ENCODE assay signal across 31 mouse cellular contexts in the genomic region with DNA sequence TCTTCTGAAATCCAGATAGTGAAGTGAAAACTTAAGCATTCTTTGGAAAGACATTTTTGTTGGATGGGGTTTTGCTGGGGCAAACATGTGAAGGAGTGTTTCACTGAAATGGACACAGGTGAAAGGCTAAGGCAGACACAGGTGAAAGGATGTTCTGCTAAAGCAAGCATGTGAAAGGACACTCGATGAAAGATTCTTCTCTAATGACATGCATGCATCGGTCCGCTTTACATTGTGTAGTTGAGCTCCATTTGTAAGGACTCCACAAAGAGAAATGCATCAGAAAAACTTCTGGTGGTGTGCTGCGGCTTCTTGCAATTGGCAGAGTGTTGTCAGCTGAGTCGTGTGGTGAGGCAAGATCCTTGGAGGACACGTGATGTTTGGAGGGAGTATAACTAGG.
"Had no signal": no experiment of that assay in that cellular context is flagged by ENCODE, and none has a peak within 500 bp of the region (broad histone marks: within the 10 kb centered on the region; RNA-seq: fewer than 3 reads in every experiment).

No protein-coding gene starts in this region.

- H3K4me1 ChIP-seq: limb, embryonic 10.5 days; limb, embryonic 12.5 days; limb, embryonic 13.5 days; liver, embryonic 12.5 days; liver, embryonic 13.5 days; liver, embryonic 15.5 days; lung, embryonic 15.5 days had no signal

- H3K36me3 ChIP-seq: limb, embryonic 10.5 days; limb, embryonic 12.5 days; limb, embryonic 13.5 days; limb, embryonic 15.5 days; liver, embryonic 12.5 days; liver, embryonic 13.5 days; liver, embryonic 15.5 days; lung, embryonic 15.5 days; midbrain, embryonic 10.5 days; midbrain, embryonic 12.5 days; midbrain, embryonic 15.5 days; neural tube, embryonic 12.5 days had no signal

- DNase-seq: left cerebral cortex, postnatal 4 days; liver; liver, embryonic 13.5 days; liver, postnatal 0 days; lung, adult 18-20 months; lung, adult 2 months; lung, embryonic 14.5 days; lung, postnatal 10 days; lung, postnatal 14 days; lung, postnatal 36 days; lung, postnatal 4 days; midbrain, embryonic 14.5 days had no signal

- H3K9ac ChIP-seq: limb, embryonic 12.5 days; limb, embryonic 13.5 days; limb, embryonic 15.5 days; liver, embryonic 12.5 days; liver, embryonic 13.5 days; liver, embryonic 14.5 days; liver, embryonic 15.5 days; liver, postnatal 0 days; lung, embryonic 14.5 days; lung, embryonic 15.5 days; midbrain, embryonic 12.5 days; midbrain, embryonic 15.5 days; neural tube, embryonic 12.5 days had no signal

- H3K9me3 ChIP-seq: limb, embryonic 10.5 days; limb, embryonic 15.5 days; liver, embryonic 12.5 days; liver, embryonic 13.5 days; liver, embryonic 15.5 days; lung, embryonic 15.5 days; midbrain, embryonic 15.5 days; neural tube, embryonic 12.5 days had no signal

- ATAC-seq: liver, embryonic 12.5 days; liver, postnatal 0 days; lung, postnatal 0 days; midbrain, embryonic 15.5 days; midbrain, embryonic 16.5 days had no signal

- H3K27ac ChIP-seq: left cerebral cortex, adult 2 months; limb, embryonic 10.5 days; limb, embryonic 12.5 days; limb, embryonic 13.5 days; limb, embryonic 15.5 days; liver, embryonic 12.5 days; liver, embryonic 13.5 days; liver, embryonic 14.5 days; liver, embryonic 15.5 days; lung, embryonic 15.5 days; macrophage; midbrain, embryonic 10.5 days; midbrain, embryonic 12.5 days; midbrain, embryonic 15.5 days; neural tube, embryonic 12.5 days had no signal

- H3K4me2 ChIP-seq: limb, embryonic 12.5 days; limb, embryonic 13.5 days; limb, embryonic 15.5 days; liver, embryonic 11.5 days; liver, embryonic 12.5 days; liver, embryonic 13.5 days; liver, embryonic 15.5 days; lung, embryonic 14.5 days; lung, embryonic 15.5 days; midbrain, embryonic 12.5 days; midbrain, embryonic 15.5 days; neural tube, embryonic 12.5 days had no signal

- H3K4me3 ChIP-seq: left cerebral cortex, adult 2 months; limb, embryonic 10.5 days; limb, embryonic 12.5 days; limb, embryonic 13.5 days; limb, embryonic 15.5 days; liver, embryonic 12.5 days; liver, embryonic 13.5 days; liver, embryonic 15.5 days; lung, embryonic 15.5 days; megakaryocyte, embryonic 14.5 days; midbrain, embryonic 10.5 days; midbrain, embryonic 12.5 days; midbrain, embryonic 15.5 days; myocyte; neural tube, embryonic 12.5 days had no signal

- H3K27me3 ChIP-seq: liver, embryonic 13.5 days; liver, embryonic 15.5 days; lung, embryonic 15.5 days; midbrain, embryonic 15.5 days; neural tube, embryonic 12.5 days had no signal
